Mouse (Mus musculus) spleen, adult 10 weeks (tissue): Measurements from ENCODE around the gene Arhgdia. TPM values are rescaled to one million over a fixed set of nuclear protein-coding genes. Genes with fewer than 3 reads are reported as not detected.

Experiments
- polyA plus RNA-seq: library from polyadenylated mRNA; stranded (reverse); fragments of 350-450 nt; fragmentation: Illumina TruSeq; extraction: RNeasy Lipid Tissue Mini Kit (QIAGEN cat#74804); gene quantifications from one replicate; pipeline ENCODE4 v1.2.3, GENCODE M21; 2015; ENCODE audit warnings: low replicate concordance; ENCODE audit not compliant: insufficient read depth

Arhgdia gene
- polyA plus RNA-seq: 169 TPM

GRCm38 (mm10) chr11:120581490-120582267 lies at the start of gene Arhgdia:
Gene Arhgdia (minus strand): TSS chr11:120581624.

GRCm38 (mm10) chr11:120625152-120625775 lies 43.8 kb upstream of the Arhgdia start, which contains the start of gene Sirt7:
Gene Sirt7 (minus strand): TSS chr11:120625240.

GRCm38 (mm10) chr11:120617519-120618112 lies 36.2 kb upstream of the Arhgdia start, which contains the start of gene Pcyt2:
Gene Pcyt2 (minus strand): TSS chr11:120617936.

GRCm38 (mm10) chr11:120608241-120609034 lies 27.0 kb upstream of the Arhgdia start, which contains the start of gene Npb:
Gene Npb (plus strand): TSS chr11:120608477.

GRCm38 (mm10) chr11:120598283-120598989 lies 17.0 kb upstream of the Arhgdia start, which contains the start of the genes Alyref and Anapc11:
Gene Alyref (minus strand): TSS chr11:120598365.
Gene Anapc11 (plus strand): TSS chr11:120598421.

GRCm38 (mm10) chr11:120572752-120573584 lies 8.5 kb downstream of the Arhgdia start, which contains the start of gene P4hb:
Gene P4hb (minus strand): TSS chr11:120573253.

GRCm38 (mm10) chr11:120550810-120551440 lies 30.5 kb downstream of the Arhgdia start, which contains the start of gene Ppp1r27:
Gene Ppp1r27 (minus strand): TSS chr11:120551132.

GRCm38 (mm10) chr11:120549168-120549945 lies 32.1 kb downstream of the Arhgdia start, which contains the start of gene Mcrip1:
Gene Mcrip1 (minus strand): TSS chr11:120549727.

GRCm38 (mm10) chr11:120530085-120530964 lies 51.1 kb downstream of the Arhgdia start, which contains the start of gene Gcgr:
Gene Gcgr (plus strand): TSS chr11:120530699.

Other genes with a start within 250 kb of the Arhgdia start
- gene Actg1, start 233.1 kb downstream of the Arhgdia start, polyA plus RNA-seq: 1,508 TPM
- not detected for gene Fscn2, start 220.1 kb downstream of the Arhgdia start, polyA plus RNA-seq
- gene Faap100, start 202.9 kb downstream of the Arhgdia start, polyA plus RNA-seq: 1.6 TPM
- 36.3 TPM for gene Nploc4, start 143.9 kb downstream of the Arhgdia start, polyA plus RNA-seq
- gene Tspan10, start 139.0 kb downstream of the Arhgdia start, polyA plus RNA-seq: 2.7 TPM
- gene Pde6g, start 128.1 kb downstream of the Arhgdia start, polyA plus RNA-seq: 0.39 TPM
- gene Oxld1, start 123.6 kb downstream of the Arhgdia start, polyA plus RNA-seq: 4.1 TPM
- gene Ccdc137, start 123.5 kb downstream of the Arhgdia start, polyA plus RNA-seq: 39.8 TPM
- gene Arl16, start 114.0 kb downstream of the Arhgdia start, polyA plus RNA-seq: 23.9 TPM
- 16.3 TPM for gene Mrpl12, start 97.0 kb downstream of the Arhgdia start, polyA plus RNA-seq
- gene Slc25a10, start 89.8 kb downstream of the Arhgdia start, polyA plus RNA-seq: 4.4 TPM
- not detected for gene Gcgr, start 50.9 kb downstream of the Arhgdia start, polyA plus RNA-seq
- gene Mcrip1, start 31.9 kb downstream of the Arhgdia start, polyA plus RNA-seq: 25.6 TPM
- not detected for gene Ppp1r27, start 30.5 kb downstream of the Arhgdia start, polyA plus RNA-seq
- gene P4hb, start 8.4 kb downstream of the Arhgdia start, polyA plus RNA-seq: 169 TPM
- gene Alyref, start 16.7 kb upstream of the Arhgdia start, polyA plus RNA-seq: 65.0 TPM
- gene Anapc11, start 16.8 kb upstream of the Arhgdia start, polyA plus RNA-seq: 30.2 TPM
- gene Npb, start 26.9 kb upstream of the Arhgdia start, polyA plus RNA-seq: not detected
- 42.1 TPM for gene Pcyt2, start 36.3 kb upstream of the Arhgdia start, polyA plus RNA-seq
- 70.1 TPM for gene Sirt7, start 43.6 kb upstream of the Arhgdia start, polyA plus RNA-seq
- 22.5 TPM for gene Mafg, start 52.0 kb upstream of the Arhgdia start, polyA plus RNA-seq
- 1.8 TPM for gene Pycr1, start 62.1 kb upstream of the Arhgdia start, polyA plus RNA-seq
- 0.73 TPM for gene Myadml2, start 66.5 kb upstream of the Arhgdia start, polyA plus RNA-seq
- not detected for gene Notum, start 79.6 kb upstream of the Arhgdia start, polyA plus RNA-seq
- 22.3 TPM for gene Aspscr1, start 91.3 kb upstream of the Arhgdia start, polyA plus RNA-seq
- 28.0 TPM for gene Cenpx, start 132.1 kb upstream of the Arhgdia start, polyA plus RNA-seq
- gene Lrrc45, start 132.3 kb upstream of the Arhgdia start, polyA plus RNA-seq: 10.3 TPM
- gene Rac3, start 139.8 kb upstream of the Arhgdia start, polyA plus RNA-seq: 1.2 TPM
- gene Dcxr, start 145.7 kb upstream of the Arhgdia start, polyA plus RNA-seq: 7.8 TPM
- gene Cbr2, start 150.5 kb upstream of the Arhgdia start, polyA plus RNA-seq: 1.7 TPM
- gene Hmga1b, start 181.2 kb upstream of the Arhgdia start, polyA plus RNA-seq: 0.40 TPM
- gene Rfng, start 202.6 kb upstream of the Arhgdia start, polyA plus RNA-seq: 9.5 TPM
- gene Gps1, start 202.6 kb upstream of the Arhgdia start, polyA plus RNA-seq: 50.2 TPM
- gene Dus1l, start 214.8 kb upstream of the Arhgdia start, polyA plus RNA-seq: 29.3 TPM
- 6.7 TPM for gene Fasn, start 242.9 kb upstream of the Arhgdia start, polyA plus RNA-seq